Mouse (Mus musculus) WW6 (cell line): ENCODE measurements around the gene Abhd13.

ENCODE experiments used
- DNase-seq: peaks from one replicate; pipeline ENCODE4 v3.0.0-alpha.2; 2013; ENCODE audit warnings: low read depth, low spot score

Abhd13 gene

DNA sequence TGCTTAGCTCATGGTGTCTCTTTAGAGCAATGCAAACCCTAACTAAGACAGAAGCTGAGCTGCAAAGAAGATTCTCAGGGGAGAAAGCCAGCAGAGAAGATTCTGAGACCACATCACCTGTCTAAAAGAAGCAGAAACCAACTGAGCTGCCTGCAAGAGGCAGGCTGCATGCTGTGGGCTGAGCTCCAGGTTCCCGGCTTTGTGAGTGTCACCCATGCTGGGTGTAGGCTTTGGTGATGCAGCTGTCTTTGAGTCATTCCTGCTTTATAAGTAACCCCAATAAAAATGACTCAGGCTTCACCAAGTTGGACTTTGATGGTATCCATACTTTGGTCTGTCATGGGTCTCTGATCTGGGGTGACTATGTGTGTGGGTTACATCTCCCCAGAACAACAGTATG is 38.7 kb downstream of the Abhd13 start:
- no peak for DNase-seq

DNA sequence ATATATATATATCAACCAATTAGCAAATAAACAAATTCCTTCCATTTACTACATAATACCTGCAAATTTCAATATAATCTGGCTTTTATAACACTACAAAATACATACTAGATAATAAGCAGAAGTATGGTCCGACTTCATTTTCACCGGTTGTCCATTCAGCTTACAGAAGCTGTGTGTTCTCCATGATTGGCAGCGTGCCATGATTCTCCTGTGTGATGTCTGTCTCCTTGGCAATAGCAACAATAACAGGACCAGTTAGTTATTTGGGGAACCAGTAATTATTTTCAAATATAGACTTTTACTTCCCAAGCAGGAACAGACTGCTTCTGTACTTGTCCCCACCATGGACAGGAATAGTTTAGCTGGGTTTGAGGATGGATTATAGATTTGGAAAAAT is 39.7 kb downstream of the Abhd13 start:
- no peak for DNase-seq

DNA sequence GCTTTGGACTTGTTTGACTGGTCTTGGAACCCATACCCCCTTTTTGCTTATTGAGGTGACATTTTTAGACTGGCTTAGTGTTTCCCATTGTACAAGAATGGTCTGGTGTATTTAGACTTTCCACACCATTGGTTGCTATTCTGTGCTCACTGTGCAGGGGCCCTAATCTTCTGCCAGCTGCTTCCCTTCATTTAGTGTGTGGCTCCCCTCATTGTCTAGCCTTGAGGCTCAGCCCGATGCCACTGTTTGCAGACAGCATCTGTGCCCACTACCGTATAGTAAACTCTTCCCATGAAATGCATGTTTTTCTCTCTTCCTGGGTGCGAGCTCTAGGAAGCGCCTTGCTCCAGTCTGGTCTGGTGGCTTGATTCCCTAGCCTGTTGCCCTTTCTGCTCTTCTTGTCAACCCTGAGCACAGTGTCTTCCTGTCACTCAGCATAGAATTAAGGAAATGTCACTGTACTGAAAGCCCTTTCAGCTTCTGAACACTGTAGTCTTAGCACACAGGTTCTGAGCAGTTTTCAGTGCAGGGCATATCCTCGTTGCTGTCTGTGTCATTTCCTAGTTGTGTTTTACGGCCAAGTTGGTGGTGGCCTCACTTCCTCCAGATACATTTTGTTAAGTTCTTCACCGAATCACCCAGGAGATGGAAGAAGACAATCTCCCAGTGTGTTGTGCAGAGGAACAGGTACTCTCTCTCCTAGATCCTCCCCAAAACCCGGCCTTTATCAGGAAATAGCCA is 53.0 kb downstream of the Abhd13 start:
- DNase-seq, result no peak

- no peak for DNase-seq
These were observed 53.7 kb downstream of the Abhd13 start for GRCm38 (mm10) chr8:10031177-10031576.

- no peak for DNase-seq
These were observed 63.4 kb downstream of the Abhd13 start for GRCm38 (mm10) chr8:10040866-10041265.
